Mouse (Mus musculus) cortical plate, adult 2 months (tissue): ENCODE results near the gene Dclk1.

Experiments
- CTCF ChIP-seq: fragments of 200-500 bp; IDR thresholded peaks from 2 replicates; pipeline ENCODE4 v1.5.1; 2011; ENCODE audit warnings: mild to moderate bottlenecking, control low read depth, low read length; ENCODE audit not compliant: insufficient read depth; ENCODE audit errors: extremely low read depth
- POLR2A ChIP-seq: fragments of 200-500 bp; IDR thresholded peaks from 2 replicates; pipeline ENCODE4 v1.6.1; 2011; ENCODE audit warnings: mild to moderate bottlenecking, low read length, control low read depth; ENCODE audit not compliant: insufficient read depth; ENCODE audit errors: extremely low read depth

GRCm38 (mm10) chr3:55496462-55496941, 254.3 kb downstream of the Dclk1 start:
- TF ChIP-seq CTCF (no peak), POLR2A (no peak)
